Mouse (Mus musculus): ENCODE results near the gene Olfr1109.

DNA sequence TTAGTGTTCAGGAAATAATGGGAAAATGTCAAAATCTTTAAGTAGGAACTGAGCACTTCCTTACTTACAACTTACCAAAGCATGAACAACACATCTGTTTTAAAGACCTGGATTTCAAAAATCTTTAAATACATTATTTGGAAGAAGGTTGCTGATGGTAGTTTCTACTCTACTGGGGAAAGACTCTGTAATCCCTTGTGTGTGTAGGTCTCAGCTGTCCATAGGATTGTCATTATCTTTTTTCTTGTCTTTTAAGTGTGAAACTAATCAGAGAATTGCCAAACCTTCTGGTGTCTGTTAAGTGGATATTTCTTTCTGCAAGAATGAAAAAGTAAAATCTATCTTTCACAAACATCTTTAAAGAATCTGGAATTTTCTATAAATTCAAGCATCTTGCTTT lies 18.7 kb upstream of the Olfr1109 start, which contains the start of gene Olfr259:
- no peak for TF ChIP-seq CTCF (IDR thresholded peaks at IDR 0.05; ENCODE audit: low read depth)
- no peak for TF ChIP-seq EP300 (IDR thresholded peaks at IDR 0.05; ENCODE audit: low read depth)
